Mouse (Mus musculus): Measurements from ENCODE around the gene Snx15. TPM values are rescaled to one million over a fixed set of nuclear protein-coding genes. Genes with fewer than 3 reads are reported as not detected.

Gene Snx15
- total and polyA plus RNA-seq, 3 experiments = 15.3 to 15.7 (median 15.6) TPM

GRCm38 (mm10) chr19:6140678-6141393 lies 12.7 kb upstream of the Snx15 start, which contains the start of gene Batf2 (continued):
- TF ChIP-seq JUND (conservative IDR thresholded peaks at IDR 0.05; ENCODE audit: low read depth, low read length) (no peak), TBP (conservative IDR thresholded peaks at IDR 0.05; ENCODE audit: low read depth, low read length) (no peak; the same call in 1 of the 2 replicates), EP300 (IDR thresholded peaks at IDR 0.05; ENCODE audit: low read length) (no peak), ETS1 (conservative IDR thresholded peaks at IDR 0.05; ENCODE audit: low read depth, low read length) (peak; percentile 43; the same call in 1 of the 2 replicates), IRF4 (IDR thresholded peaks at IDR 0.05; ENCODE audit: low read depth, low read length) (no peak), POLR2A (IDR thresholded peaks at IDR 0.05; ENCODE audit: low read depth, low read length) (peak; percentile 71), ZC3H11A (IDR thresholded peaks at IDR 0.05; ENCODE audit: low read depth, low read length) (no peak), MXI1 (IDR thresholded peaks at IDR 0.05; ENCODE audit: low read depth, low read length) (peak; percentile 25; the same call in 1 of the 2 replicates), GABPA (IDR thresholded peaks at IDR 0.05; ENCODE audit: insufficient replicate concordance, low read depth, low read length) (no peak), POLR2AphosphoS2 (IDR thresholded peaks at IDR 0.05; ENCODE audit: low read depth, low read length) (no peak), CTCF (conservative IDR thresholded peaks at IDR 0.05 in 1 of 2, IDR thresholded peaks at IDR 0.05 in 1 of 2; ENCODE audit: low read depth in 2 of 2, low read length in 2 of 2) (peak in 1 of 2 experiments; percentile 84; a peak in 2 of 4 replicates), MAFK (IDR thresholded peaks at IDR 0.05; ENCODE audit: insufficient replicate concordance, low read length) (no peak), BHLHE40 (IDR thresholded peaks at IDR 0.05; ENCODE audit: low read depth, low read length) (peak; percentile 91), UBTF (IDR thresholded peaks at IDR 0.05; ENCODE audit: low read depth, low read length) (no peak), NRF1 (IDR thresholded peaks at IDR 0.05; ENCODE audit: low read depth, low read length) (0 out of 2 replicates have a peak, but pooled peaks have one; percentile 29)

GRCm38 (mm10) chr19:6140374-6140677 lies 12.2 kb upstream of the Snx15 start:
- dilution Hi-C loops (cut with MboI; ENCODE audit: extremely low pct_ligation_motif_present, extremely low pct_unique_long_range_greater_than_20kb, low sequenced_read_pairs) (no loop called here), in situ Hi-C loops (cut with MboI; ENCODE audit: low pct_ligation_motif_present, low pct_unique_long_range_greater_than_20kb, low sequenced_read_pairs) (no loop called here)
- peak overlapping the region; percentile 70 for H3K9ac ChIP-seq (ENCODE audit: insufficient read depth, low read depth)
- H3K27me3 ChIP-seq (replicated peaks) = peaks cover 4% of the 10 kb centered on the region
- H3K79me2 ChIP-seq (replicated peaks; ENCODE audit: control insufficient read depth, extremely low read depth, insufficient read depth, poor library complexity, severe bottlenecking) = no peaks in the 10 kb centered on the region
- peak overlapping the region; percentile 22; the same call in 1 of the 2 replicates for H3K4me2 ChIP-seq (ENCODE audit: insufficient read depth, low read depth, poor library complexity, severe bottlenecking)
- H3K4me1 ChIP-seq (ENCODE audit: control insufficient read depth in 1 of 2, insufficient read depth in 2 of 2) = peaks cover 8% of the 10 kb centered on the region in 2 experiments
- peak overlapping the region; percentile 61 to 87 (median 79) for H3K4me3 ChIP-seq (replicated peaks in 1 of 3; ENCODE audit: low read depth in 2 of 3, low read length in 2 of 3, poor library complexity in 1 of 3)
- H3K36me3 ChIP-seq (replicated peaks in 1 of 2; ENCODE audit: control insufficient read depth in 1 of 2, insufficient read depth in 1 of 2, low read length in 1 of 2) = peaks cover 4 to 27% of the 10 kb centered on the region in 2 experiments
- H3K27ac ChIP-seq (ENCODE audit: insufficient read depth, low read depth) = peak overlapping the region; percentile 80
- TF ChIP-seq RCOR1 (conservative IDR thresholded peaks at IDR 0.05; ENCODE audit: low read depth, low read length) (no peak), MXI1 (IDR thresholded peaks at IDR 0.05; ENCODE audit: low read depth, low read length) (peak; percentile 44; the same call in 1 of the 2 replicates), EP300 (IDR thresholded peaks at IDR 0.05; ENCODE audit: low read length) (0 out of 2 replicates have a peak, but pooled peaks have one; percentile 19)
- DNase-seq (ENCODE audit: extremely low read depth) = peak; percentile 36
- peaks cover 2% of the 10 kb centered on the region for H3K9me3 ChIP-seq (replicated peaks; ENCODE audit: low read length)

- Histone ChIP-seq H3K4me2 (ENCODE audit: insufficient read depth, low read depth, poor library complexity, severe bottlenecking) (no peak overlapping the region), H3K79me2 (replicated peaks; ENCODE audit: control insufficient read depth, extremely low read depth, insufficient read depth, poor library complexity, severe bottlenecking) (no peaks in the 10 kb centered on the region), H3K9me3 (replicated peaks; ENCODE audit: low read length) (peaks cover 2% of the 10 kb centered on the region), H3K36me3 (replicated peaks in 1 of 2; ENCODE audit: control insufficient read depth in 1 of 2, insufficient read depth in 1 of 2, low read length in 1 of 2) (peaks cover 4 to 34% of the 10 kb centered on the region in 2 experiments), H3K9ac (ENCODE audit: insufficient read depth, low read depth) (no peak overlapping the region), H3K27me3 (replicated peaks) (peaks cover 4% of the 10 kb centered on the region), H3K4me1 (ENCODE audit: control insufficient read depth in 1 of 2, insufficient read depth in 2 of 2) (peaks cover 5 to 8% of the 10 kb centered on the region in 2 experiments), H3K27ac (ENCODE audit: insufficient read depth, low read depth) (no peak overlapping the region), H3K4me3 (replicated peaks in 1 of 3; ENCODE audit: low read depth in 2 of 3, low read length in 2 of 3, poor library complexity in 1 of 3) (no peak overlapping the region)
- in situ Hi-C loops (cut with MboI; ENCODE audit: low pct_ligation_motif_present, low pct_unique_long_range_greater_than_20kb, low sequenced_read_pairs) = no loop called here
- DNase-seq (ENCODE audit: extremely low read depth) = no peak
- no peak for TF ChIP-seq ZC3H11A (IDR thresholded peaks at IDR 0.05; ENCODE audit: low read depth, low read length)
- TF ChIP-seq ZKSCAN1 (IDR thresholded peaks at IDR 0.05; ENCODE audit: borderline replicate concordance, low read depth, low read length) = no peak
- TF ChIP-seq MEF2A (IDR thresholded peaks at IDR 0.05; ENCODE audit: borderline replicate concordance, low read depth, low read length) = no peak
- TF ChIP-seq NRF1 (IDR thresholded peaks at IDR 0.05; ENCODE audit: low read depth, low read length) = no peak
- no peak for TF ChIP-seq TCF12 (IDR thresholded peaks at IDR 0.05; ENCODE audit: low read depth, low read length)
- no peak for TF ChIP-seq ETS1 (conservative IDR thresholded peaks at IDR 0.05; ENCODE audit: low read depth, low read length)
- TF ChIP-seq PAX5 (IDR thresholded peaks at IDR 0.05; ENCODE audit: low read length) = no peak
- TF ChIP-seq TBP (conservative IDR thresholded peaks at IDR 0.05; ENCODE audit: low read depth, low read length) = no peak
- TF ChIP-seq CHD2 (IDR thresholded peaks at IDR 0.05; ENCODE audit: low read length) = no peak
- TF ChIP-seq JUN (IDR thresholded peaks at IDR 0.05; ENCODE audit: insufficient read depth, low read depth, low read length) = no peak
- no peak for TF ChIP-seq E2F4 (IDR thresholded peaks at IDR 0.05; ENCODE audit: insufficient replicate concordance, low read depth, low read length)
- dilution Hi-C loops (cut with MboI; ENCODE audit: extremely low pct_ligation_motif_present, extremely low pct_unique_long_range_greater_than_20kb, low sequenced_read_pairs) = no loop called here
Measured at GRCm38 (mm10) chr19:6139701-6140100, 11.6 kb upstream of the Snx15 start.

Data from CH12.LX (cell line).